Mouse (Mus musculus): Measurements from ENCODE around the gene Gm32742. TPM values are rescaled to one million over a fixed set of nuclear protein-coding genes. Genes with fewer than 3 reads are reported as not detected.

Gm32742 gene
- total RNA-seq (2022) = not detected

GRCm38 (mm10) chr9:51165312-51166180 is at the start of gene Gm32742:
Gm32742 (minus strand) TSS chr9:51165517.
- no peak for DNase-seq

GRCm38 (mm10) chr9:51213729-51214237 is 48.5 kb upstream of the Gm32742 start:
- DNase-seq = no peak

GRCm38 (mm10) chr9:51213023-51213728 is 47.9 kb upstream of the Gm32742 start, which contains the start of gene Pou2af1:
Pou2af1 (plus strand) TSS chr9:51213708.
- no peak for DNase-seq

GRCm38 (mm10) chr9:51211191-51211590 is 45.9 kb upstream of the Gm32742 start:
- no peak for DNase-seq

GRCm38 (mm10) chr9:51208974-51209332 is 43.6 kb upstream of the Gm32742 start:
- DNase-seq = no peak

GRCm38 (mm10) chr9:51194790-51195189 is 29.5 kb upstream of the Gm32742 start:
- no peak for DNase-seq

- DNase-seq = no peak
These were observed 25.3 kb upstream of the Gm32742 start for GRCm38 (mm10) chr9:51190655-51191054.

- no peak for DNase-seq
These were observed 20.6 kb upstream of the Gm32742 start for GRCm38 (mm10) chr9:51185871-51186270.

- DNase-seq = no peak
These were observed 20.1 kb upstream of the Gm32742 start for GRCm38 (mm10) chr9:51185386-51185785.

GRCm38 (mm10) chr9:51182716-51183710 is 17.7 kb upstream of the Gm32742 start:
- no peak for DNase-seq

- no peak for DNase-seq
These were observed 15.3 kb upstream of the Gm32742 start for GRCm38 (mm10) chr9:51180621-51181020.

- no peak for DNase-seq
These were observed 13.0 kb upstream of the Gm32742 start for GRCm38 (mm10) chr9:51178297-51178696.

- no peak for DNase-seq
These were observed 10.4 kb upstream of the Gm32742 start for GRCm38 (mm10) chr9:51175722-51176121.

- DNase-seq = no peak
These were observed 9.7 kb upstream of the Gm32742 start for GRCm38 (mm10) chr9:51174890-51175464.

GRCm38 (mm10) chr9:51170298-51170697 is 5.0 kb upstream of the Gm32742 start:
- peak; percentile 15 for DNase-seq

- DNase-seq = no peak
These were observed 3.8 kb upstream of the Gm32742 start for GRCm38 (mm10) chr9:51169133-51169532.

- no peak for DNase-seq
These were observed 3.4 kb upstream of the Gm32742 start for GRCm38 (mm10) chr9:51168698-51169097.

- no peak for DNase-seq
These were observed 2.6 kb upstream of the Gm32742 start for GRCm38 (mm10) chr9:51167954-51168353.

- no peak for DNase-seq
These were observed 1.3 kb downstream of the Gm32742 start for GRCm38 (mm10) chr9:51163989-51164388.

- DNase-seq = peak; percentile 58
These were observed 3.4 kb downstream of the Gm32742 start for GRCm38 (mm10) chr9:51161771-51162388.

GRCm38 (mm10) chr9:51152079-51152752 is 13.1 kb downstream of the Gm32742 start:
- DNase-seq = peak; percentile 19
